Mouse (Mus musculus) liver, embryonic 14.5 days (tissue): ENCODE measurements at regions not wholly inside any gene's neighbourhood (a gene's known extent, or its start where the extent isn't known, plus 50 kb on each side); places are given as distances from the start of the nearest gene placed in this dataset.

Experiments
- CTCF ChIP-seq: IDR thresholded peaks from 2 replicates; pipeline ENCODE4 v1.5.1; 2016; ENCODE audit warnings: antibody characterized with exemption, low read depth, control low read depth
- EP300 ChIP-seq: IDR thresholded peaks from 2 replicates; pipeline ENCODE4 v1.6.1; 2016; ENCODE audit warnings: antibody characterized with exemption, low read depth

GRCm38 (mm10) chr2:161387054-161387453, 278.2 kb upstream of the Chd6 start:
- TF ChIP-seq EP300 (no peak), CTCF (no peak)
